Mouse (Mus musculus) thymus, postnatal 25 days (tissue): Measurements from ENCODE around the gene Tsku.
A peak's percentile ranks its signal among the peaks of the same experiment; 100 is the strongest.

Experiments used
- DNase-seq: peaks from one replicate; pipeline ENCODE4 v3.0.0; 2022

Tsku gene

GRCm38 (mm10) chr7:98361063-98361652 is at the start of gene Tsku:
Gene Tsku, minus strand, starts transcription at chr7:98361328.
- peak; percentile 48 for DNase-seq

- DNase-seq, result no peak
Observed at GRCm38 (mm10) chr7:98407615-98408014, 46.5 kb upstream of the Tsku start.

- DNase-seq, result no peak
Observed at GRCm38 (mm10) chr7:98403996-98404395, 42.9 kb upstream of the Tsku start.

GRCm38 (mm10) chr7:98402582-98403574 is 41.8 kb upstream of the Tsku start:
- no peak for DNase-seq

- DNase-seq, result no peak
Observed at GRCm38 (mm10) chr7:98392466-98393201, 31.5 kb upstream of the Tsku start.

GRCm38 (mm10) chr7:98391351-98391936 is 30.3 kb upstream of the Tsku start:
- no peak for DNase-seq

GRCm38 (mm10) chr7:98390486-98390885 is 29.4 kb upstream of the Tsku start:
- DNase-seq, result no peak

GRCm38 (mm10) chr7:98389656-98390055 is 28.5 kb upstream of the Tsku start:
- DNase-seq, result no peak

GRCm38 (mm10) chr7:98388881-98389501 is 27.9 kb upstream of the Tsku start:
- DNase-seq, result no peak

GRCm38 (mm10) chr7:98387201-98387600 is 26.1 kb upstream of the Tsku start:
- no peak for DNase-seq

- DNase-seq, result no peak
Observed at GRCm38 (mm10) chr7:98385168-98385567, 24.0 kb upstream of the Tsku start.

- no peak for DNase-seq
Observed at GRCm38 (mm10) chr7:98383337-98383736, 22.2 kb upstream of the Tsku start.

GRCm38 (mm10) chr7:98382784-98383183 is 21.7 kb upstream of the Tsku start:
- DNase-seq, result no peak

- no peak for DNase-seq
Observed at GRCm38 (mm10) chr7:98380224-98380925, 19.2 kb upstream of the Tsku start.

GRCm38 (mm10) chr7:98379232-98379631 is 18.1 kb upstream of the Tsku start:
- DNase-seq, result no peak

GRCm38 (mm10) chr7:98377257-98377656 is 16.1 kb upstream of the Tsku start:
- DNase-seq, result no peak

- DNase-seq, result no peak
Observed at GRCm38 (mm10) chr7:98371161-98371560, 10.0 kb upstream of the Tsku start.

- no peak for DNase-seq
Observed at GRCm38 (mm10) chr7:98369762-98370369, 8.7 kb upstream of the Tsku start.

- DNase-seq, result no peak
Observed at GRCm38 (mm10) chr7:98361662-98362061, 534 bp upstream of the Tsku start.

GRCm38 (mm10) chr7:98360621-98360990 is 522 bp downstream of the Tsku start:
- DNase-seq, result no peak

GRCm38 (mm10) chr7:98359951-98360620 is 1.0 kb downstream of the Tsku start:
- no peak for DNase-seq
